Mouse (Mus musculus): ENCODE data around the gene Ppp2r5c.

Ppp2r5c gene

GRCm38 (mm10) chr12:110438367-110438973 lies 8.4 kb upstream of the Ppp2r5c start:
- DNase-seq (ENCODE audit: extremely low read depth, low read depth, low spot score), result no peak

GRCm38 (mm10) chr12:110442238-110442637 lies 4.7 kb upstream of the Ppp2r5c start:
- no peak for DNase-seq (ENCODE audit: extremely low read depth, low read depth, low spot score)

GRCm38 (mm10) chr12:110444530-110444929 lies 2.4 kb upstream of the Ppp2r5c start:
- DNase-seq (ENCODE audit: extremely low read depth, low read depth, low spot score), result no peak

- DNase-seq (ENCODE audit: extremely low read depth, low read depth, low spot score), result no peak
Measured at GRCm38 (mm10) chr12:110445775-110446174, 1.1 kb upstream of the Ppp2r5c start.

- DNase-seq (ENCODE audit: extremely low read depth, low read depth, low spot score), result no peak
Measured at GRCm38 (mm10) chr12:110447306-110447705, 386 bp downstream of the Ppp2r5c start.

- DNase-seq (ENCODE audit: extremely low read depth, low read depth, low spot score), result no peak
Measured at GRCm38 (mm10) chr12:110448767-110449166, 1.8 kb downstream of the Ppp2r5c start.

GRCm38 (mm10) chr12:110454223-110454622 lies 7.3 kb downstream of the Ppp2r5c start:
- no peak for DNase-seq (ENCODE audit: extremely low read depth, low read depth, low spot score)

GRCm38 (mm10) chr12:110456024-110456423 lies 9.1 kb downstream of the Ppp2r5c start:
- no peak for DNase-seq (ENCODE audit: extremely low read depth, low read depth, low spot score)

GRCm38 (mm10) chr12:110458667-110459066 lies 11.7 kb downstream of the Ppp2r5c start:
- no peak for DNase-seq (ENCODE audit: extremely low read depth, low read depth, low spot score)

GRCm38 (mm10) chr12:110460418-110461300 lies 13.7 kb downstream of the Ppp2r5c start:
- no peak for DNase-seq (ENCODE audit: extremely low read depth, low read depth, low spot score)

GRCm38 (mm10) chr12:110463711-110464110 lies 16.8 kb downstream of the Ppp2r5c start:
- no peak for DNase-seq (ENCODE audit: extremely low read depth, low read depth, low spot score)

- DNase-seq (ENCODE audit: extremely low read depth, low read depth, low spot score), result no peak
Measured at GRCm38 (mm10) chr12:110471426-110471825, 24.5 kb downstream of the Ppp2r5c start.

GRCm38 (mm10) chr12:110472247-110472646 lies 25.3 kb downstream of the Ppp2r5c start:
- DNase-seq (ENCODE audit: extremely low read depth, low read depth, low spot score), result no peak

GRCm38 (mm10) chr12:110474497-110474896 lies 27.6 kb downstream of the Ppp2r5c start:
- no peak for DNase-seq (ENCODE audit: extremely low read depth, low read depth, low spot score)

GRCm38 (mm10) chr12:110476561-110476960 lies 29.6 kb downstream of the Ppp2r5c start:
- no peak for DNase-seq (ENCODE audit: extremely low read depth, low read depth, low spot score)

- DNase-seq (ENCODE audit: extremely low read depth, low read depth, low spot score), result no peak
Measured at GRCm38 (mm10) chr12:110477906-110478305, 31.0 kb downstream of the Ppp2r5c start.

GRCm38 (mm10) chr12:110478601-110479008 lies 31.7 kb downstream of the Ppp2r5c start:
- no peak for DNase-seq (ENCODE audit: extremely low read depth, low read depth, low spot score)

- no peak for DNase-seq (ENCODE audit: extremely low read depth, low read depth, low spot score)
Measured at GRCm38 (mm10) chr12:110479268-110479667, 32.3 kb downstream of the Ppp2r5c start.

GRCm38 (mm10) chr12:110480701-110481100 lies 33.8 kb downstream of the Ppp2r5c start:
- no peak for DNase-seq (ENCODE audit: extremely low read depth, low read depth, low spot score)

- no peak for DNase-seq (ENCODE audit: extremely low read depth, low read depth, low spot score)
Measured at GRCm38 (mm10) chr12:110483761-110484160, 36.8 kb downstream of the Ppp2r5c start.

GRCm38 (mm10) chr12:110484824-110485584 lies 38.1 kb downstream of the Ppp2r5c start:
- DNase-seq (ENCODE audit: extremely low read depth, low read depth, low spot score), result no peak
